Mouse (Mus musculus) gastrocnemius, postnatal 14 days (tissue): ENCODE measurements around the gene Pxn. TPM values are rescaled to one million over a fixed set of nuclear protein-coding genes. Genes with fewer than 3 reads are reported as not detected.

Source experiments
- DNase-seq: peaks from one replicate; pipeline ENCODE4 v3.0.0; 2021; ENCODE audit warnings: mixed read lengths
- intact Hi-C: fragments of 180-260 bp; cut with DNase I; formaldehyde crosslinking; loops from one replicate; pipeline ENCODE4 v1.15.1; 2025; ENCODE audit warnings: low total_unique reads
- microRNA-seq, 2 experiments: library from miRNA; unstranded; fragments of <30 nt; microRNA quantifications; one replicate each; pipeline ENCODE4 v1.2.0; 2021
- total RNA-seq, 2 experiments: library from RNA; stranded (reverse); gene quantifications; 2 replicates each; pipeline ENCODE4 v1.2.3; 2021

Pxn gene
- total RNA-seq, 2 experiments from 2014 or later, result 80.6 to 83.4 TPM

DNA sequence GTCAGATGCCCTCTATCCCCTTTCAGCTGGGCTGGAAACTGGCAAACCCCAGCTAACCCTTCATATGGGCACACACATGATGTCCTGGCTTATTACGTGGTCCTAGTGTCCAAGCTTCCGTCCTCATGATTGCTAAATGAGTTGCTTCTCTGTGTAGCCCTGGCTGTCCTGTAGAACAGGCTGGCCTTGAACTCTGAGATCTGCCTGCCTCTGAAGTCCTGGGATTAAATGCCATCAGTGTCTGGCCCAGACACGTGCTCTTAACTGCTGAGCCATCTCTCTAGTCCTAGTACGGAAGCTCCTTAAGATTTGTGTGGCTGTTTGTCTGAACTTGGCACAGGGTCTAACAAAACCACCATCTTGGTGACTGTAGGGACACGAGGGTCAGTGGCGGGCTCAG is 97.1 kb downstream of the Pxn start:
- no peak for DNase-seq

More for the DNA sequence above, 97.1 kb downstream of the Pxn start:
- intact Hi-C loops, result no loop called here

Small RNA genes within 50 kb of the gene (microRNA-seq; reads per million reads assigned to microRNA genes)
- 0 reads per million in 2 experiments for gene Mir7029

Other genes starting within 250 kb of the Pxn start
- 100 to 1,000 TPM; 238 to 257 TPM for gene Rnf10, start 233.8 kb upstream of the Pxn start, total RNA-seq
- 100 to 1,000 TPM in 1 of 2 experiments, 10 to 100 TPM in 1; 84.0 to 101 TPM for gene Coq5, start 227.0 kb upstream of the Pxn start, total RNA-seq
- 100 to 1,000 TPM in 1 of 2 experiments, 10 to 100 TPM in 1; 84.8 to 138 TPM for gene Dynll1, start 205.7 kb upstream of the Pxn start, total RNA-seq
- gene Srsf9, start 179.5 kb upstream of the Pxn start, total RNA-seq, result 10 to 100 TPM; 14.5 to 15.9 TPM
- 10 to 100 TPM; 18.8 to 19.7 TPM for gene Gatc, start 165.5 kb upstream of the Pxn start, total RNA-seq
- gene Triap1, start 165.5 kb upstream of the Pxn start, total RNA-seq, result 10 to 100 TPM; 12.4 to 15.2 TPM
- 100 to 1,000 TPM; 105 to 114 TPM for gene Cox6a1, start 157.7 kb upstream of the Pxn start, total RNA-seq
- 1 to 10 TPM; 1.0 to 1.9 TPM for gene Msi1, start 77.1 kb upstream of the Pxn start, total RNA-seq
- gene Pla2g1b, start 40.4 kb upstream of the Pxn start, total RNA-seq, result not detected
- gene Sirt4, start 22.0 kb upstream of the Pxn start, total RNA-seq, result 10 to 100 TPM; 10.3 to 16.6 TPM
- gene Rplp0, start 52.8 kb downstream of the Pxn start, total RNA-seq, result 100 to 1,000 TPM; 780 to 872 TPM
- gene Gcn1l1, start 58.6 kb downstream of the Pxn start, total RNA-seq, result 10 to 100 TPM; 28.7 to 31.3 TPM
- gene Rab35, start 125.2 kb downstream of the Pxn start, total RNA-seq, result 10 to 100 TPM; 28.9 to 35.2 TPM
- 1 to 10 TPM; 2.6 to 3.9 TPM for gene Bicdl1, start 224.9 kb downstream of the Pxn start, total RNA-seq